Mouse (Mus musculus) testis, adult 2 months (tissue): ENCODE results near the gene Cadps.

Experiments
- CTCF ChIP-seq: fragments of 200-500 bp; IDR thresholded peaks from 2 replicates; pipeline ENCODE4 v1.5.1; 2012; ENCODE audit warnings: low read depth, mild to moderate bottlenecking, inconsistent platforms, low read length, moderate library complexity; ENCODE audit not compliant: control insufficient read depth, insufficient read depth, insufficient replicate concordance
- POLR2A ChIP-seq: fragments of 200-500 bp; IDR thresholded peaks from 2 replicates; pipeline ENCODE4 v1.6.1; 2012; ENCODE audit warnings: low read depth, mild to moderate bottlenecking, inconsistent platforms, low read length, moderate library complexity; ENCODE audit not compliant: control insufficient read depth

DNA sequence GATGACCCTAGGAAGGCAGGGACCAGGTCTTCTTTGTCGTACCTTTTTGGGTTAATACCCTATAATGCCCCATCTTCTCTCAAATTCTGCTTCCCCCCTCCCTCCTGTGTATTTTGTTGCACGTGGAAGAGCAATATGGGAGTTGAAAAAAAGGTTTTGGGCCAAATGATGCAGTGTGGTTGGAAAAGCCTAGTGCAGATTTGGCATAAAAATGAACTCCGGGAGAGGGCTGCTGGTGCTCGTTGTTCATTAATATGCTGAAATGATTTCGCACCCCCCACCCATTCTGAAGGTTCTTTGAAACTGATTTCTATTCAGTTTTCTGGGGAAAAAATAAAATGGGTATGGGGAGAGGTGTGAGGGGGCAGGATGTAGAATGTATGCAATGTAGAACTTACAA, 295.6 kb downstream of the Cadps start:
- TF ChIP-seq CTCF, result no peak
- no peak for TF ChIP-seq POLR2A
